Mouse (Mus musculus) myocyte (in vitro differentiated cells): Measurements from ENCODE around the gene Zfp275. TPM values are rescaled to one million over a fixed set of nuclear protein-coding genes. Genes with fewer than 3 reads are reported as not detected.
"Not testable (repeated sequence)": the region's sequence is repeated elsewhere in the genome, so short reads cannot be mapped to it uniquely, and the experiment has no call there.

Experiments
- H3K27me3 ChIP-seq: one replicate; pipeline ENCODE4 v1.6.1; 2011; ENCODE audit not compliant: control insufficient read depth, insufficient read depth, insufficient read length
- H3K36me3 ChIP-seq: one replicate; pipeline ENCODE4 v1.6.1; 2011; ENCODE audit not compliant: control insufficient read depth, insufficient read depth
- H3K4me2 ChIP-seq: one replicate; pipeline ENCODE4 v1.6.1; 2011; ENCODE audit warnings: low read depth, control low read depth
- H3K4me3 ChIP-seq: one replicate; pipeline ENCODE4 v1.5.1; 2011; ENCODE audit warnings: mild to moderate bottlenecking, control low read depth, moderate library complexity
- H3K79me2 ChIP-seq: one replicate; pipeline ENCODE4 v1.6.1; 2011; ENCODE audit not compliant: control insufficient read depth, insufficient read depth
- H3ac ChIP-seq: one replicate; pipeline ENCODE4 v1.6.1; 2011; ENCODE audit not compliant: control insufficient read depth, insufficient read length
- CEBPB ChIP-seq: IDR thresholded peaks from 2 replicates; pipeline ENCODE4 v1.6.1; 2011; ENCODE audit warnings: mild to moderate bottlenecking, moderate library complexity; ENCODE audit not compliant: poor library complexity, insufficient read depth, severe bottlenecking
- E2F4 ChIP-seq: IDR thresholded peaks from one replicate; pipeline ENCODE4 v1.6.1; 2011; ENCODE audit warnings: mild to moderate bottlenecking, control low read depth, moderate library complexity; ENCODE audit not compliant: insufficient read depth
- MAX ChIP-seq: IDR thresholded peaks from one replicate; pipeline ENCODE4 v1.6.1; 2011; ENCODE audit warnings: low read depth, mild to moderate bottlenecking, control low read depth
- MYOD1 ChIP-seq, 3 experiments: IDR thresholded peaks; one replicate each; pipeline ENCODE4 v1.6.1; 2011; ENCODE audit warnings: control low read depth in 2 of 3, low read depth in 2 of 3, mild to moderate bottlenecking in 2 of 3, moderate library complexity in 1 of 3; ENCODE audit not compliant: insufficient read length in 2 of 3, control insufficient read depth in 1 of 3
- MYOG ChIP-seq, 3 experiments: IDR thresholded peaks; one replicate each; pipeline ENCODE4 v1.6.1; 2011; ENCODE audit warnings: control low read depth in 2 of 3, low read depth in 2 of 3, mild to moderate bottlenecking in 2 of 3; ENCODE audit not compliant: insufficient read length in 2 of 3, control insufficient read depth in 1 of 3, insufficient read depth in 1 of 3
- POLR2A ChIP-seq: IDR thresholded peaks from one replicate; pipeline ENCODE4 v1.6.1; 2011; ENCODE audit warnings: low read depth, mild to moderate bottlenecking, control low read depth, moderate library complexity; ENCODE audit not compliant: insufficient read length
- POLR2AphosphoS2 ChIP-seq: IDR thresholded peaks from one replicate; pipeline ENCODE4 v1.6.1; 2011; ENCODE audit warnings: low read depth, control low read depth; ENCODE audit not compliant: insufficient read length
- REST ChIP-seq: IDR thresholded peaks from one replicate; pipeline ENCODE4 v1.6.1; 2011; ENCODE audit warnings: mild to moderate bottlenecking, control low read depth, moderate library complexity; ENCODE audit not compliant: insufficient read depth, insufficient read length
- SRF ChIP-seq: IDR thresholded peaks from one replicate; pipeline ENCODE4 v1.6.1; 2011; ENCODE audit warnings: low read depth; ENCODE audit not compliant: control insufficient read depth, insufficient read length
- TCF12 ChIP-seq: IDR thresholded peaks from one replicate; pipeline ENCODE4 v1.6.1; 2011; ENCODE audit warnings: mild to moderate bottlenecking, control low read depth; ENCODE audit not compliant: poor library complexity, insufficient read depth, severe bottlenecking
- TCF3 ChIP-seq: IDR thresholded peaks from one replicate; pipeline ENCODE4 v1.6.1; 2011; ENCODE audit warnings: low read depth, control low read depth; ENCODE audit not compliant: insufficient read length
- USF1 ChIP-seq: IDR thresholded peaks from one replicate; pipeline ENCODE4 v1.6.1; 2011; ENCODE audit warnings: low read depth, mild to moderate bottlenecking, control low read depth, moderate library complexity
- polyA plus RNA-seq: library from polyadenylated mRNA; unstranded; fragments of >200 nt; fragmentation: generic; extraction: Trizol; gene quantifications from one replicate; pipeline ENCODE4 v1.2.1, GENCODE M21; 2012; ENCODE audit warnings: missing spikeins

Zfp275 gene
- polyA plus RNA-seq, result 8.9 TPM

GRCm38 (mm10) chrX:73342483-73342895 is at the start of gene Zfp275:
Zfp275 (plus strand) TSS chrX:73342621.
- Histone ChIP-seq H3K27me3 (no peaks in the 10 kb centered on the region), H3K4me2 (peak within 1 kb of the TSS; percentile 69), H3K79me2 (peaks cover 22% of the 10 kb centered on the region), H3K36me3 (peaks cover 5% of the 10 kb centered on the region), H3K4me3 (peak within 1 kb of the TSS; percentile 49), H3ac (peak within 1 kb of the TSS; percentile 34)
- TF ChIP-seq POLR2AphosphoS2, result peak; percentile 57
- TF ChIP-seq MAX, result no peak
- peak; percentile 76 for TF ChIP-seq POLR2A

- H3ac ChIP-seq, H3K27me3 ChIP-seq, H3K36me3 ChIP-seq, H3K4me3 ChIP-seq, H3K79me2 ChIP-seq, H3K4me2 ChIP-seq: not testable (repeated sequence)
Observed at GRCm38 (mm10) chrX:73292876-73293275, 49.5 kb upstream of the Zfp275 start, which contains the start of the genes Xlr5a and Xlr5c. Xlr5a (minus strand) TSS chrX:73292976. Xlr5c (minus strand) TSS chrX:73292976.

- not testable (repeated sequence) for H3K4me2 ChIP-seq, H3K79me2 ChIP-seq, H3ac ChIP-seq, H3K27me3 ChIP-seq, H3K4me3 ChIP-seq, H3K36me3 ChIP-seq
Observed at GRCm38 (mm10) chrX:73295745-73296144, 46.7 kb upstream of the Zfp275 start.

GRCm38 (mm10) chrX:73312522-73312921 is 29.9 kb upstream of the Zfp275 start:
- no peaks in the 10 kb centered on the region for H3K79me2 ChIP-seq
- no peaks in the 10 kb centered on the region for H3K36me3 ChIP-seq
- peak overlapping the region; percentile 19 for H3K4me2 ChIP-seq
- no peak overlapping the region for H3K4me3 ChIP-seq
- TF ChIP-seq POLR2A (no peak), MYOG (IDR thresholded peaks at IDR 0.05; ENCODE audit: control insufficient read depth in 1 of 3, insufficient read depth in 1 of 3, insufficient read length in 2 of 3, low read depth in 2 of 3) (no peak), TCF3 (no peak), E2F4 (no peak), USF1 (no peak), REST (no peak), TCF12 (no peak), POLR2AphosphoS2 (no peak), MYOD1 (IDR thresholded peaks at IDR 0.05; ENCODE audit: control insufficient read depth in 1 of 3, insufficient read length in 2 of 3, low read depth in 2 of 3) (no peak), SRF (no peak), MAX (no peak), CEBPB (no peak)
- H3ac ChIP-seq, result no peak overlapping the region
- H3K27me3 ChIP-seq, result no peaks in the 10 kb centered on the region

GRCm38 (mm10) chrX:73321029-73321428 is 21.4 kb upstream of the Zfp275 start:
- Histone ChIP-seq H3K36me3 (no peaks in the 10 kb centered on the region), H3K4me3 (no peak overlapping the region), H3ac (no peak overlapping the region), H3K79me2 (no peaks in the 10 kb centered on the region), H3K4me2 (peak overlapping the region; percentile 38), H3K27me3 (no peaks in the 10 kb centered on the region)
- TF ChIP-seq POLR2AphosphoS2 (no peak), MYOG (IDR thresholded peaks at IDR 0.05; ENCODE audit: control insufficient read depth in 1 of 3, insufficient read depth in 1 of 3, insufficient read length in 2 of 3, low read depth in 2 of 3) (peak; percentile 34 to 94 (median 92)), TCF12 (peak; percentile 82), SRF (no peak), E2F4 (no peak), POLR2A (no peak), MYOD1 (IDR thresholded peaks at IDR 0.05; ENCODE audit: control insufficient read depth in 1 of 3, insufficient read length in 2 of 3, low read depth in 2 of 3) (peak; percentile 77 to 85 (median 78)), TCF3 (peak; percentile 49)

- H3K4me3 ChIP-seq, result no peak overlapping the region
- no peak overlapping the region for H3K4me2 ChIP-seq
- no peaks in the 10 kb centered on the region for H3K36me3 ChIP-seq
- no peak overlapping the region for H3ac ChIP-seq
- TF ChIP-seq REST (no peak), CEBPB (no peak), MYOG (IDR thresholded peaks at IDR 0.05; ENCODE audit: control insufficient read depth in 1 of 3, insufficient read depth in 1 of 3, insufficient read length in 2 of 3, low read depth in 2 of 3) (no peak)
- H3K27me3 ChIP-seq, result no peaks in the 10 kb centered on the region
- no peaks in the 10 kb centered on the region for H3K79me2 ChIP-seq
Observed at GRCm38 (mm10) chrX:73327215-73327614, 15.2 kb upstream of the Zfp275 start.
